Mouse (Mus musculus) C2C12 (cell line): Measurements from ENCODE around the gene Zbtb42. TPM values are rescaled to one million over a fixed set of nuclear protein-coding genes. Genes with fewer than 3 reads are reported as not detected.

ENCODE experiments used
- H3K27me3 ChIP-seq: one replicate; pipeline ENCODE4 v1.6.1; 2011; ENCODE audit not compliant: control insufficient read depth, insufficient read depth, insufficient read length
- H3K36me3 ChIP-seq: one replicate; pipeline ENCODE4 v1.6.1; 2011; ENCODE audit not compliant: control insufficient read depth, insufficient read depth
- H3K4me3 ChIP-seq: one replicate; pipeline ENCODE4 v1.5.1; 2011; ENCODE audit warnings: mild to moderate bottlenecking, control low read depth; ENCODE audit not compliant: poor library complexity, insufficient read depth, severe bottlenecking
- H3K79me2 ChIP-seq: one replicate; pipeline ENCODE4 v1.6.1; 2011; ENCODE audit not compliant: control insufficient read depth, insufficient read depth
- H3K79me3 ChIP-seq: one replicate; pipeline ENCODE4 v1.6.1; 2011; ENCODE audit warnings: low read depth, control low read depth
- H3ac ChIP-seq: one replicate; pipeline ENCODE3; 2011; ENCODE audit warnings: low read depth; ENCODE audit not compliant: control insufficient read depth, insufficient read length
- CEBPB ChIP-seq: IDR thresholded peaks from one replicate; pipeline ENCODE4 v1.6.1; 2011; ENCODE audit warnings: low read depth, mild to moderate bottlenecking, control low read depth, moderate library complexity
- CTCF ChIP-seq: IDR thresholded peaks from one replicate; pipeline ENCODE4 v1.5.1; 2011; ENCODE audit not compliant: control insufficient read depth, insufficient read depth, insufficient read length
- FOSL1 ChIP-seq: IDR thresholded peaks from one replicate; pipeline ENCODE4 v1.8.0; 2011; ENCODE audit warnings: mild to moderate bottlenecking, low read length; ENCODE audit not compliant: poor library complexity, insufficient read depth, severe bottlenecking
- MAX ChIP-seq: IDR thresholded peaks from one replicate; pipeline ENCODE4 v1.6.1; 2011; ENCODE audit warnings: mild to moderate bottlenecking, control low read depth
- MYOD1 ChIP-seq: IDR thresholded peaks from one replicate; pipeline ENCODE4 v1.6.1; 2011; ENCODE audit warnings: low read depth; ENCODE audit not compliant: control insufficient read depth, insufficient read length
- MYOG ChIP-seq: IDR thresholded peaks from one replicate; pipeline ENCODE4 v1.6.1; 2011; ENCODE audit not compliant: control insufficient read depth, insufficient read length; ENCODE audit errors: extremely low read depth
- USF1 ChIP-seq: IDR thresholded peaks from one replicate; pipeline ENCODE4 v1.6.1; 2011; ENCODE audit warnings: low read depth, mild to moderate bottlenecking, control low read depth, moderate library complexity
- microRNA-seq: library from miRNA; unstranded; fragments of <30 nt; microRNA quantifications from one replicate; pipeline ENCODE4, GENCODE M21; 2019; ENCODE audit warnings: borderline microRNAs expressed
- polyA plus RNA-seq: library from polyadenylated mRNA; unstranded; fragments of >200 nt; fragmentation: generic; extraction: Trizol; gene quantifications from one replicate; pipeline ENCODE4 v1.2.1, GENCODE M21; 2012; ENCODE audit warnings: missing spikeins

Gene Zbtb42
- polyA plus RNA-seq, 1 experiment, result 4.2 TPM

DNA sequence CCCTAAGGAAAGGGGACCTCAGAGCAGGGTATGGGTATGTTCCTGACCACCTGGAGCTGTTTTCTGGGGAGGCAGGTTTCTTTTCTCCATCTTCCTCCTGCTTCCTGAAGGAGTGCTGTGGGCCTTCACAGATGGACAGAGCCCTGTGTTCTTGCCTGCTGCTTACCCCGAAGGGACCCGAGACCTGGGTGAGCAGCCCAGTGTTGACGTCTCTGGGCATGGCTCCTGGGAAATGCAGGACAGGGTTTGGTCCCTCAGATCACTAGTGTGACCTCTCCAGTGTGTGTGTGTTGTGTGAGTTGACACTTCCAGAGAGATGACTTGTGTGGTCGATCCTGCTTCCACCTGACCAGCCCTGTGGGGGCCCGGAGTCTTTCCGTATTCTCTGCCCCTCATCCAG, 44.8 kb downstream of the Zbtb42 start:
- peaks cover 13% of the 10 kb centered on the region for H3K36me3 ChIP-seq
- no peaks in the 10 kb centered on the region for H3K27me3 ChIP-seq
- TF ChIP-seq USF1 (no peak), MYOD1 (no peak), MYOG (no peak), CTCF (no peak), MAX (no peak), CEBPB (no peak), FOSL1 (no peak)
- H3K79me2 ChIP-seq, result peaks cover 48% of the 10 kb centered on the region
- peaks cover 8% of the 10 kb centered on the region for H3K79me3 ChIP-seq
- peak overlapping the region; percentile 55 for H3K4me3 ChIP-seq
- peak overlapping the region; percentile 18 for H3ac ChIP-seq

DNA sequence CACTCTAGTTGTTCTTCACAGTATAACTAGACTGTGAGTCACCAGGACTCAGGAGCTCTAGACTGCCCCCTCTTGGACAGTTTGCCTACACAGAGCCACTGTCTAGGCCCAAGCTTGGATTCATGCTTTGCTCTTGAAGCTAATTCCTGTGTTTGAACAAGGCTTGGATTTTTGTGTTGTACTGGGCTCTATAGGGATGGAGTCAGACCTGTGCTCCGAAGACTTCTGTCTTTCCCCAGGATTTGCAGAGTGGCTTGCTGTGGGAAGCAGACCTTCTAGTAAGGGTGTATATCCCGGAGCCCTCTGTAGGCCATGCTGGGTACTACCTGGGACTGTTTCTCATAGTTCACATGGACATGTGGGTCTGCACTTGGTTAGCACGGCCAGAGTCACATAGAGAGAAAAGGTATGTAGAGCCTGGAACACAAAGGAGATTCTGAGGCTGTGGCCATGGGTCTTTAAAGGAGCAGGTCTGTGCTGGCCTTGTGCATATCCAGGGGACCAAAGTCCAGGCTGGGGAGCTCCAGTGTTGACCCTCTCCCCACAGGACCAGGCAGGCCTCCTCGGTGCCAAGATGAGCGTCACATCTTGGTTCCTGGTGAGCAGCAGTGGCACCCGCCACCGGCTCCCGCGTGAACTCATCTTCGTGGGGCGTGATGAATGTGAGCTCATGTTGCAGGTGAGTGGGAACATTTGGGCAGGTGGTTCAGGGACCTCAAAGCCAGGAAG, 45.6 kb downstream of the Zbtb42 start:
- no peaks in the 10 kb centered on the region for H3K27me3 ChIP-seq
- peaks cover 17% of the 10 kb centered on the region for H3K36me3 ChIP-seq
- no peak overlapping the region for H3ac ChIP-seq
- H3K79me2 ChIP-seq, result peaks cover 55% of the 10 kb centered on the region
- H3K79me3 ChIP-seq, result peaks cover 11% of the 10 kb centered on the region
- TF ChIP-seq MYOG (no peak), CTCF (peak; percentile 24), FOSL1 (peak; percentile 16), USF1 (no peak)
- H3K4me3 ChIP-seq, result no peak overlapping the region

DNA sequence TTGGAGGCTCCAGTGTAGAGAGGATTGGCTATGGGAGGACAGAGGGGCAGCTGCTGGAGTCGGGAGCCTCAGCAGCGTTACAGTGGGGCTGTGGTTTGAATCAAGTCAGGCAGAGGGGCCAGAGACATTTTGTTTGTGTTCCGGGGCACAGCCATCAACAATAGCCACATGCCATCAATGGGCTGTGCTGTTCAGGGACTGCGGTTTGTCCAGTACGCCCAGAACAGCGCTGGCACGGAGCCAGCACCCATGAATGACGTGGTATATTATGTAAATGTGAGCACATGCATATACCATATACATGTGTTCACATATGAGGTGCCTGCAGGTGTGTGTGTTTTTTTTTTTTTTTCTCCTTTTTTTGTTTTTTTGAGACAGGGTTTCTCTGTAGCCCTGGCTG, 49.2 kb downstream of the Zbtb42 start:
- Histone ChIP-seq H3K79me2 (peaks cover 63% of the 10 kb centered on the region), H3K27me3 (no peaks in the 10 kb centered on the region), H3ac (no peak overlapping the region), H3K79me3 (peaks cover 14% of the 10 kb centered on the region), H3K36me3 (peaks cover 31% of the 10 kb centered on the region), H3K4me3 (no peak overlapping the region)
- TF ChIP-seq USF1, result no peak
- no peak for TF ChIP-seq CEBPB
- TF ChIP-seq MYOG, result no peak
- no peak for TF ChIP-seq MYOD1
- TF ChIP-seq MAX, result no peak
- no peak for TF ChIP-seq FOSL1
- TF ChIP-seq CTCF, result no peak

DNA sequence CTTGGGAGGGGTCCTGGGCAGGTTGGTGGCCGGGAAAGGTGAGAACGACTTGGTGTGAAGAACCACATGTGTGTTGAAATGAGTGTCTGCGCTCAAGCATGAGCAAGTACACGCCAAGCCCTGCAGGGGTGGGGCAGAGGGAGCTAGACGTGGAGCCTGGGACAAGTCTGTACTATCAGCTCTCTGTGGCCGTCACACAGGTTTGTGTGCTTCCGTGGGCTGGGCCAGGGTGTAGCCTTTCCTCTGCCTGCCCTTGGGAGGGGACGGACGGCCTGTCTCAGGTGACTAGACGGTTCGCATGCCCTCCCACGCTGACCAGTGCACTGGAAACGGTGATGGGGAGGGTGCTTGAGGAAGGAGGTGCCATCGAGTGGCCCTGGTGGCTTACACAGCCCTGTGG, 52.2 kb downstream of the Zbtb42 start:
- H3K36me3 ChIP-seq, result peaks cover 31% of the 10 kb centered on the region

More for the DNA sequence above, 52.2 kb downstream of the Zbtb42 start:
- Histone ChIP-seq H3K79me2 (peaks cover 35% of the 10 kb centered on the region), H3ac (no peak overlapping the region), H3K27me3 (no peaks in the 10 kb centered on the region), H3K79me3 (peaks cover 9% of the 10 kb centered on the region), H3K4me3 (no peak overlapping the region)
- TF ChIP-seq CEBPB, result no peak
- TF ChIP-seq CTCF, result no peak
- no peak for TF ChIP-seq MYOD1
- TF ChIP-seq USF1, result no peak
- TF ChIP-seq FOSL1, result no peak
- TF ChIP-seq MYOG, result no peak
- TF ChIP-seq MAX, result no peak

Small RNAs within 50 kb of the gene (microRNA-seq; reads per million reads assigned to microRNA genes)
- gene Mir6939, result 0.56 reads per million, percentile 11 among the genes with 10 or more reads in this experiment

Other genes with a start within 250 kb of the Zbtb42 start
- 0.13 TPM for gene A530016L24Rik, start 189.4 kb upstream of the Zbtb42 start, polyA plus RNA-seq
- gene Tmem179, start 162.1 kb upstream of the Zbtb42 start, polyA plus RNA-seq, result 1.1 TPM
- 118 TPM for gene Inf2, start 90.0 kb upstream of the Zbtb42 start, polyA plus RNA-seq
- 10.1 TPM for gene Adssl1, start 58.8 kb upstream of the Zbtb42 start, polyA plus RNA-seq
- 164 TPM for gene Siva1, start 34.1 kb upstream of the Zbtb42 start, polyA plus RNA-seq
- 297 TPM for gene Akt1, start 3.9 kb upstream of the Zbtb42 start, polyA plus RNA-seq
- gene Cep170b, start 41.6 kb downstream of the Zbtb42 start, polyA plus RNA-seq, result 33.3 TPM
- not detected for gene Pld4, start 81.8 kb downstream of the Zbtb42 start, polyA plus RNA-seq
- gene Ahnak2, start 123.8 kb downstream of the Zbtb42 start, polyA plus RNA-seq, result 15.8 TPM
- 25.2 TPM for gene Clba1, start 130.1 kb downstream of the Zbtb42 start, polyA plus RNA-seq
- gene Cdca4, start 150.6 kb downstream of the Zbtb42 start, polyA plus RNA-seq, result 61.9 TPM
- 0.06 TPM for gene Gpr132, start 189.4 kb downstream of the Zbtb42 start, polyA plus RNA-seq